Mouse (Mus musculus) frontal cortex, postnatal 36 days (tissue): ENCODE results near the gene Padi1.

Experiments
- DNase-seq, 2 experiments: peaks; one replicate each; pipeline ENCODE4 v3.0.0; 2022; ENCODE audit warnings: low spot score in 2 of 2

The Padi1 gene

DNA sequence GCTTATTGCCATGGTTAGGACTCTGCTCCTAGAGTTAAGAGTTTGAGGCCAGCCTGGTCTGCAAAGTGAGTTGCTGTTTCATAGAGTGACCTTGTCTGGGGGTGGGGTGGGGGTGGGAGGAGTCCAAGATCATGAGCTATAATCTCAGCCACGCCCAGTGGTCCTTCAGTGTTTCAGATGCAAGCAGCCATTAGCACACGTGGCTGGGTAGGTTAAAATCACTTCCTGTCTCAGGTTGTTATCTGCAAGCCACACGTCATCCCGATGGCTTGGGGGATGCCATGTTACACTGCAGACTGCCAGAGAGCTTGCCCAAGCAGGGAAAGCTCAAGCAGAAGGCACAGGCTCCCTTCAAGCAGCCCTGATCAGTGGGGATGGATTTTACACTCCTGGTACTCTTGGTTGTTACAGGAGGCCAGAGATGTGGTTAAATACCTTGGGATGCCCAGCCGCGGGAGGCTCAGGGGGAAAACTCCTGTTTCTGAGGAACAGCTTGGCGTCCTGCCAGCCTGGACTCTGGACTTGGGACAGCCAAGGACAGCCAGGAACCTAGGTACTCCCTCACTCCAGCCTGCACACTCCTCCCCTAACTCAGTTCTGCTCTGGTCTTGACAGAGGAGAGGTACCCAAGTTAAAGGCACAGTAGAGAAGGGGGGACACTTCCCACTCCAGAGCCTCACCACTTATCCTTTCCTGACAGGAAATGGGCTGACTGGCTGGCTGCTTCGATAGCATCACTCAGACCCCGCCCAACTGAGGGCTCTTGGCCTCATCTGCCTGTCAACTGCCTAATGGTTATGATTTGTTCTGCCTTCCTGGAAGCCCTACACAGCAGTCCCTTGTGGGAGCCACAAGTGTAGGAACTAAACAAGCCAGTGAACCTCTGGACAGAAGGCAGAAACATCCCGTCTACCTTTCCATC is 29.3 kb downstream of the Padi1 start:
- no peak for DNase-seq

DNA sequence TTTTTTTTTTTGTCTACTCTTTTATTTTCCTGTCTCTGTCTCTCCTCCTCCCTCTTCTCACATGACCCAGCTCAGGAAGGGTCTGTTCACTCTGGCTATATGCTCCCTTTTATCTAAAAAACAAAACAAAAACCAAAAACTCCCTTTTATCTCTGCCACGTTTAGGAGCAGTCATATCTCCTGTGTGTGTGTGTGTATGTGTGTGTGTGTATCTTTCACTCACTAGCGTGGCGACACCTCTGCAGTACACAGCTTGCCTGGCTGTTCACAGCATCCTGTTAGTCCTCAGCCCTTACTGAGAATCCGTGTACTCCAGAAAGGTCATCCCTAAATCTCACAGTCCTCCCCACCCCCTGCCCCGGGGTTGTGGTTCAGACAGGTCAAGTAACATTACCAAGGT is 30.1 kb downstream of the Padi1 start:
- no peak for DNase-seq

DNA sequence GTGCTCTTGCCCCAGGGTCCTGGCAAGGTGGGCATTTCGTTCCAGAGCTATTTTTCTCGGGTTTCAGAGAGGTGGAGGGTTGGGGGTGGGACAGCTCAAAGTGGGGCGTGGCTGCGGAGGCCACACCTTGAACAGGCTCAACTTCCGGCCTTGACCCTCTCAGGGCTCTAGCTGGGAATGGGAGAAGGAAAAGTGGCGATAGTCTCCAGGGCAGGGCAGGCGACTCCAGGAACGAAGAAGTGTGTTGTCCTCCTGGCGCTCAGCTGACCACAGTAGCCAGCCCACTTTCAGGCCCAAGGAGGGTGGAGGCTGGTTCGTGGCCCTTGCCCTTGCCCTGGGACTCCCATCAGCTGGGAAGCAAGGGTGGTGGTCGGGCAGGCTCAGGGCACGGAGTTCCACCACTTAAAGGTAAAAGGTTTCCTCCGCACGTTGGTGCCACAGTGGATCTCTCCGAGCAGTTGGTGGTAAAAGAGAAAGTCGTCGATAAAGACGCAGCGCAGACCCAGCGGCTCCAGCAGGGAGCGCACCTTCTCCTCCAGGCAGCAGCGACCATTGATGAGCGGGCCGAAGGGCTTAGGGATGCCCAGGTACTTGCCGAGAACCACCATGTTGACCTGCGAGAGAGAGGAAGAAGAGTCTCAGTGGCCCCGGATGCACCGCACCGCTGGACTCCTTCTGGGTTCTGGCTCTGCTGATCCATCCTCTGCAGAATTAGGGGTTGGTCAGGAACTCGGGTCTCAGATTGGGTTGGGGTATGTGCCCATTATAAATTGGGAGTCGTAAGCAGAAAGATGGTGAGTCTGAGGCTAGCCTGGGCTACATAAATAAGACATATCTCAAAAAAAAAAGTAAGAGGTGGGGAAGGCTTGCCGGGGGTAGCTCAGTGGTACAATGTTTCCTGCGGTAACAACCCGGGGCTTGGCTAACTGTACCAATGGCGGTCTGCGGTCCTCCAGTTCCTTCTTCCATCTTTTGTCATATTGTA is 31.0 kb downstream of the Padi1 start:
- peak in 1 of 2 experiments; percentile 6 for DNase-seq

DNA sequence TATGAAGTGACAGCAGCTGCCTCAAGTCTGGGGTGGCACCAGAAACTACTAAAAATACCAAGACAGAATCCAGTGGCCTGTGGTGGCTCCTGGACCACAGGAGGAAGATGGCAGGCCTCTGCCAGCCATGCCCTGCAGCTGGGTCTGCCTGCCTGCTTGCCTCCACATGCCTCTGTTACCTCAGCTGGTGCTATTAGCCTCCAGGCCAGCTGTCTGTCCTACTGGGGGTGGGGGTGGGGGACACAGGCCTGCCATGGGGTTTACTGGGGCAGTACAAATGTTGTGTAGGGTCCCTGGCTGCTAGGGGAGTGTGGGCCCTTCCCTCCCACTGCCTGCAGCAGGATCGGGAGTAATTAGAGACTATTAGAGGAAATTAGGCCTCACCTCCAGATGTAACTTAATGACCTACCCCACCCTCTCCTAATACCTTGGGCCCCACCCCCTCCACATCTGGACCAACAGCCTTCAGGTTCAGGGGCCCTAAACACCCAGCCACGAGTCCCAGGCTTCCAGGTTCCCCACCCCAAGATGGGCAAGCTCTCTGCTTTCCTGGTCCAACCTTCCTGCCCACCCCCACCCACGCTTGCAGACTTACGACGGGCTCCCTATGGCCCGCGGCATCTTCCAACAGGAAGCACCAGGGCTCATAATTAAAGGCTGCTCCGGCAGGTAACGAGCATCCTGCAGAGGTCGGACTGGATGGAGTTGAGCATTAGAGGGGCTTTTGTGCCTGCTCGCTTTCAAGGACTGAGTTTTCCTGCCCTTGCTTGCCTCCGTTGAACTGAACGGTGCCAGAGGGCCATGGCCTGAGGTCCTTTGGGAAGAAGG is 32.0 kb downstream of the Padi1 start:
- DNase-seq, result no peak

DNA sequence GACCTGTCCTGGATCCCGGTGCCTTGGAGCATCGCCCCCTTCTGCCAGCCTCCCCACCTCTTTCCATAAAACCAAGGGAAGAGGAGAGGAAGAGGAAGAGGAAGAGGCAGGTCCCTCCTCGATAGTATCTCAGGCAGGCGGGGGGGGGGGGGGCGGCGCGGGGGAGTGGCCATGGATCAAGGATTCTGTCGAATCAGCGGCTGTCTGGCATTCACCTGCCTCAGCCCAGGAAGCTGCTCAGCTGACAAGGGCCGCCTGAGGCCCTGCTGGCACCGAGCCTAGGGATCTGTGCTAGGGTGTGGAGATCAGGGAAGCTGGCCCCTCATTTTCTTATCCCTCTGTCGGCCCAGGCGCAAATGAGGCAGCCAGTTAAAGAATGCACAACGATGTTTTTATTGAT is 33.0 kb downstream of the Padi1 start:
- DNase-seq, result no peak

DNA sequence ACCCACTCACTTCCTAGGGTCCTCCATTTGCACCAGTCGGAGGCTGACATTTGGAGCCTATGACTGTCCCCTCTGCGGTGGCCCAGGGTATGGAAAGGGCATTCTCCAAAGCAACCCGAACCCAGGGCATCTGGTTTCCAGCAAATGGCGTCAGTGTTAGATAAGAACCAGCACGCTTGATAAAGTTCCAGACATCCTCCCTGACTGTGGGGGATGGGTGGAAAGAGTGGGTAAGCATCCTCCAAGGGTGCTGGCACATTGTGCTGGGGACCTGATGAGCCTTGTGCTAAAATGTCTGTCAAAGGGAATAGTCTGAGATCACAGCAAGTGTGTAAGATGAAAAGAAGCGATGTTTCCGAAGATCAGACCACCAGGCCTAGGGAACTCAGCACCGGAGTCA is 33.4 kb downstream of the Padi1 start:
- DNase-seq, result no peak

DNA sequence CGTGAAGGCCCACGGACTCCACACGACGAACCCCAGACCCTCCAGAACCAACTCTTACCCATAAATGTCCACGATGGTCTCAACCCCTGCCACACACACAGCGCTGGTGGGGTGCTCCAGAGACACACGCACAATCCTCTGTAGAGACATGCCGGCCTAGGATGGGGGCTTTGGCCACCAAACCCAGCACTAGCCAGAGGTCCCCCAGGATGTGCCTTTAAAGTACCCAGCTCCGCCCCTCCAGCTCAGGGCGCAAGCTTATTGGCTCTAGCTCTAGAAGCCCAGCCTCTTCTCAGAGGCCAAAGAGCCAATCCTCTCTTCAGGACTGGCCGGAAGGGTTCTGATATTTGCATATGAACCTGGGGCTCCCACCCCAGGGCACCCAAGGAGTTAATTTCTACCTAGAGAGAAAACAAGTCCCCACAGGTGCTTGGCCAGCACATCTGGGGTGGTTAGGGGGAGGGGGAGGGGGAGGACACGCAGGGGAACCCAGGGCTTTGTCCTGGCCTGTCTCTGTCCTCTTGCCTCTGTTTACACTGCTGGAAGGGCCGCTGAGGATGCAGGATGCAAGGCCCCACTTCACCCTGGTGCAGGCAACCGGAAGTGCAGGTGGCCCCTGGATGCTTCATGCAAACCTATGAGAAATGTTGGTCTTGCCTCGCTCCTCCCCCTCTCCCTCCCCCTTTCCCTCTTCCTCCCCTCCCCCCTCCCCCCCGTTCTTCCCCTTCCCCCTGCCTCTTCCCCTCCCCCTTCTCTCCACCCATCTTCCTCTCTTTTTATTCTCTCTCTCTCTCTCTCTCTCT is 34.9 kb downstream of the Padi1 start, which contains the start of gene Padi3:
Gene Padi3, minus strand, starts transcription at position 191 of the 803 bp plus-strand sequence.
- DNase-seq, result no peak

DNA sequence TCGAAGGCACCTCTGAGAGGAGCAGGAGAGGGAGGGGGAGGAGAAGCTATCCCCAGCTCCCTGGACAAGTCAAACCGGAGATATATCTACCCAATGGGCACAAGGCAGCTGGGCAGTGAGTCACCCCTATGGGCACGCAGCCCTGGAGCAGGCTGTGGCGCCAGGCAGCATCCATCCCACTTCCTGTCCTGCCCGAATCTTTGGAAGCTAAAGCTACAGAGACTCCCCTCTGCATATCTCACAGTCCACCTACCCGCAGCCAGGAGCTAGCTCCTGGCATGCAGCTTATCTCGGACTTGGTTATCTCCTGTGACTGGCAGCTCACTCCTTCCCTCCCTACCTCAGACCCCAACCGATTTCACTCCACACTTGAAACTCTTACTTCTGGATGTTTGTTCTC is 36.5 kb downstream of the Padi1 start:
- DNase-seq, result no peak

DNA sequence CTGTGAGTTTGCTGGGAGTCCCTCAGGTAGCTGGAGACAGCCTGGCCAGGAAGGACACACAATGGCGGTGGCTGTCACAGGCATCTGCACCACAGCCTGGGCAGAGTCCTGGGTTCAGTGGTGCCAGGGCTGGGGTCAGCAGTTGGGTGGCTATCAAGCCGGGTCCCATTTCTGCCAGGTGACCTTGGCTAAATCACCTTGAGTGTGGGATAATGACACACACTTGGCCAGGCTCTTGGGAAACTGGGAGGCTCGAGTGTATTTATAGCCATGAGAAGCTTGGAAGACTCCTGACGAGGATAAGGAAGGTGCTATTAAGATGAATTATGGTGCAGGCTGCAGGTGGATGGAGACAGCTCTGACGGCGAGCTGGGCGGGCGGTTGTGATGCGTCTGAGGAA is 41.0 kb downstream of the Padi1 start:
- DNase-seq, result no peak

DNA sequence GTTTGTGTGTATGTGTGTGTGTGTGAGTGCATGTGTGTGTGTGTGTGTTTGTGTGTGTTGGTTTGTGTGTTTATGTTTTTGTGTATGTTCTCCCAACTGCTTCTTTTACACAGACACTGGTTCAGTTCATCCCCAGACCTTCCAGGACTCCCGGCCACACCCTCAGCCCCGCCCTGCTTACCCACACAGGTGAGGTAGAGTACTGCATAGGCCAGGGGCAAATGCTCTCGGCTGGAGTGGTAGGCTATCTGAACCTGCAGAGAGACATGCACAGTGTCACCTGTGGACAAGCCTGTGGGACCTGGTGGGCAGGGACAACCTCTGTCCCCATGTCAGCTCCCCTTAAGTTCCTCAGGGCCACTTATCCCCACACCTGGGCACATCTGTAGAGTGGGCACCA is 44.2 kb downstream of the Padi1 start:
- no peak for DNase-seq

DNA sequence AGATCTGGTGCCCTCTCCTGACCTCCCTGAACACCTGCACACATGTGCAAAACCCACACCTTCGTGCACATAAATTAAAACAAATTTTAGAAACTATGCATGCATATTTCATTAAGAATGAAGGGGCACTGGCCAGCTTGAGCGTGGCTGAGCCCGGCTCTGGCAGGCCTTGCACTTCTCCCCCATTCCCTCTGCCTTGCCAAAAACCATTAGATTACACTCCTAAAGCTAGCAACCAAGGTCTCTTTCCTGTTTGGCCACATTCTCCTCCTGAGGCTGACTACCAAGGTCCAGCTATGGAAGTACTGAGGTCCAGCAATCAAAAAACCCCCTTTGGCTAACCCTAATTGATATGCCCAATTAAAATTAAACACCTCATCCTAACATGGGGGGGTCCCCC is 48.8 kb downstream of the Padi1 start:
- DNase-seq, result no peak

DNA sequence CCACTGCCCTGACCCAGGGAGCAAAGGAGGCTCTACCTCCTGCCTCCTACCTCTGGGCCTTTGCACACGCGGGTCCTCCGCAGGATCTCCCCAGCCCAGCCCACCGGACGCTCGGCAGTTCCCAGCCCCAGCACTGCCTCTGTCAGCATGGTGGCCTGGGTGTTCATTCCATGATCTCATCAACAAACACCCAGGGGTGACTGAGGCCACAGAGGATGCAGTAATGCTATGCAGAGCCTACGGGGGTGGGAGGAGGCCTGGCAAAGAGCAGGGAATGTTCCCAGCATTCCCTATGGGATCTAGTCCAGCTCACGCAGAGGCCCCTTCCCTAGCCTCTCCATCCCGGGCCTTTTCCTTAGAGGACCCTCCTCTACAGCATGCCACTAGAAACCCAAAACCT is 50.9 kb downstream of the Padi1 start:
- no peak for DNase-seq

DNA sequence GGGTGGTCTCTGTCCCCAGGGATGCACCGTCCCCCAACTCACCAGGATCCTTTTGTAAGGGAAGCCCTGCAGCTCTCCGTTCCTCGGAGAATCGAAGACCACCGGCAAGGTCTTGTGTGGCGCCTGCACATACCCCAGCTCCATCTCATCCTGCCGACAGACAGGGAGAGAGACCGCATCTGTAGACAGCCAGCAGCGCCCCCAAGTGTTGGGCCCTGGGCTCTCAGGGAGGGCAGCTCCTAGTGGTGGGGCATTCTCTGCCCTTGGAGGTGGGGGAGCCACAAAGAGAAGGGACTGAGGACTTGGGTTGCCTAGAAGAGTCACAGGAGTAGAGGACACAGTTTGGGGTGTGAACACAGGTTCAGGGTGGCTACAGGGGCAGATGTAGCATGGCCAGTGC is 51.8 kb downstream of the Padi1 start:
- no peak for DNase-seq

DNA sequence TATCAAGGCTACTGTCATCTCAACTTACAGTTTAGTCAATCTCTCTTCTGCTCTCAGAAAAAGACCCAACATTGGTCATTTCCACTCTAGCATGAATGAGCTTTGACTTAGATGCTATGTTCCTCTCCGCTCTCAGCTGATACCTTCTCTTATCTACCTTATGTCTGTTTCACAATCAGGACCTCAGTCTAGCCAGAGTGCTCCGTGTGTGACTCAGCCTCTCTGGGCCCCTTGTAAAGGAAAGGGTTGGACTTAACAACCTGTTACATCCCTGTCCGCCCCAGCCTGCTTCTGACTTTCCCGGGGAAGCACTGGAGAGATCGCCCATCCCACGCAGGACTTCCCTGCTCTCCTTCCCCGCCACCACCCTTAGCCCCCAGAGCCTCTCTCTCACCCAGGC is 53.0 kb downstream of the Padi1 start:
- no peak for DNase-seq

DNA sequence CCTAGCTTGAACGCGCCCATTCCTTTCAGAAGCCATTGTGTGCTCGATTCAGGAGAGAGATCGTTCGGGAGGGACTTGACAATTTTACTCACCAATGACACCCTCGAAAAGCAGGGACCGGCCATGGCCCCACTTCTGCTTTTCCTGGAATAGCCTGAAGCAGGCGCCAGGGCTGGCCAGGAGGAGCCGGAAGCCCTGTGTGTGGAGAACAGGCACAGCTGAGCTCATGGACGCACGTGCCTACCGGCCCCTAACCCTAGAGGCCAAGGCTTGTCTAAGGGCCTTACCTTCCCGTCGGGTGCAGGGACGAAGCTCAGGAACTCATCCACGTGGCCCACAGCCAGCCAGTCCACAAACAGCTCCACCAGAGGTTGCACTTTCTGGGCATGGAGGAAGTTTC is 54.5 kb downstream of the Padi1 start:
- DNase-seq, result no peak

DNA sequence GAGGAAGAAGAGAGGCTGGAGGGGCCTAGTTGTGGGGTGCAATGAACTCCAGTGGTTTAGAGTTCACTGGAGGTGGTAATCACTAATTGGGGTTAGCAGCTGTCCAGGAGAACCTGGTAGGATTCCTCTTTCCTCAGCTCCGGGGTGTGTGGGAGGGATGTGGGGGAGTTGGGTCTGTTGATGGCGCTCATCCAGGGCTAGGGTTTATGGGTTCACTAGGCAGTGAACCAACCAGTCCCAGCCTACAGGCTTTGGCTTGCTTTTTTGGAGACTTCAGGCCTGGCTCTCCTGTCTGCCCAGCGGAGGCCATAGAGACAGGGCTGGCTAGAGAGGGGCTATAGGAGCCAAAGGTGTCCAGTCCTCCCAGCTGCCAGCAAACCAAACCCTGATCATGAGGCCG is 55.6 kb downstream of the Padi1 start:
- DNase-seq, result no peak

DNA sequence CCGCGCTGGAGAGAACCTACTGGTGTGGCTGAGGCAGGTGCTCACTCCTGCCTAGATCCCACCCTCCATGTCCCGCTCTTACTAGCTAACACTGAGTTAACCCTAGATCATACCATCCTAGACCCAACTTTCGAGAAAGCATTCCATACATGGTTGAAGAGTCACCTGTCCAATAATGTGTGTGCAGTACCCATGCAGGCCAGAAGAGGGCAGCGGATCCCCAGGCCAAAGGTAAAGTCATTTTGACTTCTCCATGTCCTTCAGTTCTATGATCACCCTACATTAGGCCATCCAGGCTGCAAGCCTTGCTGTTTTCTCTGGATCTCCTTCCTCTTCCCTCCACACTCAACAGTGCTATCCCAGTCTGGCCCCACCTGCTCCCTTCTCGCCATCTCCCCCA is 56.6 kb downstream of the Padi1 start:
- peak; percentile 24 to 36 for DNase-seq

DNA sequence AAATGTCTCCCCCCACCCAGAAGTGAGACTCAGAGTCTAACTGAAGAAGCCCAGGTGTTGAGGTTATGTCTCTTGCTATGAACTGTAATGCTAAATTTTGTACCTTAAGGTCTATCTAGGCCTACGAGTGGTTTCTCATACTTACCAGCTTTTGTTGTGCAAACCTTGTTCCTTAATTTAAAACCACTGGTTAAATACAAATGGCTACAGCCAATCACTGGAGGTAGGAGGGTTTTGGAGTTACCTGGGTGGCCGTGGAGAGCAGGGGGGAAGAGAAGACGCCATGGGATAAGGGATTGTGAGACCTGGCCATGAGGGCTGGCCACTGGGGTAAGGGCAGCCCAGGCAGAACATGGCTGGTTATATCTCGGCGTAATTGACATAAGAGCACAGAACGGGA is 57.3 kb downstream of the Padi1 start:
- no peak for DNase-seq

DNA sequence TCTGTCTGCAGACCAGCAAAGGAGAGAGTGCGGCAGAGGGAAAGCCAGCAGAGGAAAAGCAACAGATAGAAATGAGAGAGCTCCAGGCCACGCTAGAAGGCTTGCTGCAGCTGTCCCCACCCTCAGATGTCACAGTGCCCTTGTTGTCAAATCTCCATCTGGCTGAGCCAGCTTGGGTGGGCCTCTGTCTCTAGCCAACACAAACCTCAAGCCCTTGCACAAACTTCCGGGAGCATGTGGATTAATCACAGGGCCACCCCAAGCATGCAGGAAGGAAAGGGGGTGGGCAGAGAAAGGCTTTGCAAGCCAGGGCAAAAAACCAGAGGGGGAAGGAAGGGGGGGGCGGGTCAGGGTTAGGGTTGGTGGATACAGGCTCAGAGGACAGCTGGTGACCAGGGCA is 58.2 kb downstream of the Padi1 start:
- DNase-seq, result no peak

DNA sequence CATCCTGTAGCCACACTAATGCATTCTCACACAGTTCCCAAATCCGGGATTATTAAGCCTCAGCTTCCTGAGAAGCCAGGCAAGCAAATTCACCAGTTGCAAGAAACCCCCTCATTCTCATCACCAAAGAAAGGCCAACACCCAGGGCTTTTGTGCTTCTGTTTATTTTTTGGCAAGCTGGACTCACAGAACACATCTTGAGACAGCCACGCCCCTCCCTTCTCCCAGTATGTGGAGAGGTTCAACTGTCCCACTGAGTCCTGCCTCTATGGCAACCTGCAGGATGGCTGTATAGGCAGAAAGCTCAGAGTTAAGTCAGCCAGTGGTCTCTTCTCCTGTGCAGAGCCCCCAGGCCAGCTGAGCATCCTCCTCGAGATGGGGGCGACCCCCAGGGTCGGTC is 60.4 kb downstream of the Padi1 start:
- DNase-seq, result no peak
